Mouse (Mus musculus) megakaryocyte, embryonic 14.5 days (primary cell): ENCODE data around the gene Tmem109. TPM values are rescaled to one million over a fixed set of nuclear protein-coding genes. Genes with fewer than 3 reads are reported as not detected.

Source experiments
- H3K27me3 ChIP-seq: replicated peaks from 2 replicates; pipeline ENCODE3; 2012; ENCODE audit warnings: inconsistent platforms
- H3K36me3 ChIP-seq: replicated peaks from 2 replicates; pipeline ENCODE3; 2012; ENCODE audit warnings: low read length, inconsistent platforms, mixed read lengths
- H3K4me1 ChIP-seq: 2 replicates; pipeline ENCODE4 v1.6.1; 2012; ENCODE audit warnings: inconsistent platforms
- H3K4me3 ChIP-seq: replicated peaks from 2 replicates; pipeline ENCODE3; 2012; ENCODE audit warnings: moderate library complexity, mild to moderate bottlenecking, inconsistent platforms
- H3K9me3 ChIP-seq: 2 replicates; pipeline ENCODE4 v1.6.1; 2012; ENCODE audit warnings: inconsistent platforms
- FLI1 ChIP-seq: IDR thresholded peaks from 2 replicates; pipeline ENCODE4 v1.6.1; 2012; ENCODE audit warnings: low read length, inconsistent platforms, mixed read lengths
- GATA1 ChIP-seq: IDR thresholded peaks from 3 replicates; pipeline ENCODE4 v1.6.1; 2012; ENCODE audit warnings: mixed read lengths, low read length, inconsistent platforms, borderline replicate concordance
- polyA plus RNA-seq: library from polyadenylated mRNA; stranded (reverse); fragments of >175 nt; gene quantifications from 2 replicates; pipeline ENCODE4 v1.2.3, GENCODE M21; 2012; ENCODE audit warnings: low replicate concordance; ENCODE audit not compliant: insufficient read depth

Tmem109 gene
- polyA plus RNA-seq, 1 experiment, result 17.2 TPM

- Histone ChIP-seq H3K27me3 (peaks cover 43% of the 10 kb centered on the region), H3K4me3 (no peak overlapping the region), H3K9me3 (no peaks in the 10 kb centered on the region), H3K4me1 (peaks cover 4% of the 10 kb centered on the region), H3K36me3 (no peaks in the 10 kb centered on the region)
- no peak for TF ChIP-seq GATA1
- TF ChIP-seq FLI1, result no peak
Observed at GRCm38 (mm10) chr19:10824061-10824460, 57.7 kb downstream of the Tmem109 start.

- H3K4me1 ChIP-seq, result peaks cover 4% of the 10 kb centered on the region
- H3K27me3 ChIP-seq, result peaks cover 37% of the 10 kb centered on the region
- H3K36me3 ChIP-seq, result no peaks in the 10 kb centered on the region
- no peaks in the 10 kb centered on the region for H3K9me3 ChIP-seq
- TF ChIP-seq FLI1 (no peak), GATA1 (no peak)
- H3K4me3 ChIP-seq, result no peak overlapping the region
Observed at GRCm38 (mm10) chr19:10822534-10822933, 59.3 kb downstream of the Tmem109 start.

GRCm38 (mm10) chr19:10821319-10821718 is 60.5 kb downstream of the Tmem109 start:
- Histone ChIP-seq H3K4me1 (peaks cover 4% of the 10 kb centered on the region), H3K36me3 (no peaks in the 10 kb centered on the region), H3K27me3 (peaks cover 34% of the 10 kb centered on the region), H3K9me3 (no peaks in the 10 kb centered on the region), H3K4me3 (peak overlapping the region; percentile 38)
- TF ChIP-seq FLI1, result no peak
- TF ChIP-seq GATA1, result no peak

Other genes with a start within 250 kb of the Tmem109 start
- gene Vwce, start 247.8 kb downstream of the Tmem109 start, polyA plus RNA-seq, result 0.46 TPM in 1 of 2 replicates, not detected in the other
- not detected in 2 replicates for gene Pga5, start 203.9 kb downstream of the Tmem109 start, polyA plus RNA-seq
- gene Vps37c, start 193.3 kb downstream of the Tmem109 start, polyA plus RNA-seq, result 60.2 and 90.5 TPM in 2 replicates
- not detected in 2 replicates for gene Cd5, start 143.0 kb downstream of the Tmem109 start, polyA plus RNA-seq
- not detected in 2 replicates for gene Cd6, start 51.9 kb downstream of the Tmem109 start, polyA plus RNA-seq
- gene Slc15a3, start 42.3 kb downstream of the Tmem109 start, polyA plus RNA-seq, result 13.1 and 29.4 TPM in 2 replicates
- 1.0 and 2.9 TPM in 2 replicates for gene Tmem132a, start 12.1 kb downstream of the Tmem109 start, polyA plus RNA-seq
- gene Prpf19, start 13.2 kb upstream of the Tmem109 start, polyA plus RNA-seq, result 16.9 and 54.8 TPM in 2 replicates
- not detected in 2 replicates for gene Zp1, start 38.6 kb upstream of the Tmem109 start, polyA plus RNA-seq
- not detected in 2 replicates for gene Ptgdr2, start 55.2 kb upstream of the Tmem109 start, polyA plus RNA-seq
- 25.4 and 33.6 TPM in 2 replicates for gene Ccdc86, start 67.3 kb upstream of the Tmem109 start, polyA plus RNA-seq
- not detected in 2 replicates for gene Ms4a10, start 92.7 kb upstream of the Tmem109 start, polyA plus RNA-seq
- not detected in 2 replicates for gene Ms4a15, start 111.2 kb upstream of the Tmem109 start, polyA plus RNA-seq
- not detected in 2 replicates for gene Ms4a18, start 136.0 kb upstream of the Tmem109 start, polyA plus RNA-seq
- not detected in 2 replicates for gene Ms4a8a, start 199.1 kb upstream of the Tmem109 start, polyA plus RNA-seq
- not detected in 2 replicates for gene 1700017D01Rik, start 248.9 kb upstream of the Tmem109 start, polyA plus RNA-seq